Mouse (Mus musculus) C2C12 (cell line): Measurements from ENCODE around the gene Ebf1. TPM values are rescaled to one million over a fixed set of nuclear protein-coding genes. Genes with fewer than 3 reads are reported as not detected.

Experiments used
- H3K27me3 ChIP-seq: one replicate; pipeline ENCODE4 v1.6.1; 2011; ENCODE audit not compliant: control insufficient read depth, insufficient read depth, insufficient read length
- H3K36me3 ChIP-seq: one replicate; pipeline ENCODE4 v1.6.1; 2011; ENCODE audit not compliant: control insufficient read depth, insufficient read depth
- H3K4me3 ChIP-seq: one replicate; pipeline ENCODE4 v1.5.1; 2011; ENCODE audit warnings: mild to moderate bottlenecking, control low read depth; ENCODE audit not compliant: poor library complexity, insufficient read depth, severe bottlenecking
- H3K79me2 ChIP-seq: one replicate; pipeline ENCODE4 v1.6.1; 2011; ENCODE audit not compliant: control insufficient read depth, insufficient read depth
- H3K79me3 ChIP-seq: one replicate; pipeline ENCODE4 v1.6.1; 2011; ENCODE audit warnings: low read depth, control low read depth
- H3ac ChIP-seq: one replicate; pipeline ENCODE3; 2011; ENCODE audit warnings: low read depth; ENCODE audit not compliant: control insufficient read depth, insufficient read length
- CEBPB ChIP-seq: IDR thresholded peaks from one replicate; pipeline ENCODE4 v1.6.1; 2011; ENCODE audit warnings: low read depth, mild to moderate bottlenecking, control low read depth, moderate library complexity
- CTCF ChIP-seq: IDR thresholded peaks from one replicate; pipeline ENCODE4 v1.5.1; 2011; ENCODE audit not compliant: control insufficient read depth, insufficient read depth, insufficient read length
- FOSL1 ChIP-seq: IDR thresholded peaks from one replicate; pipeline ENCODE4 v1.8.0; 2011; ENCODE audit warnings: mild to moderate bottlenecking, low read length; ENCODE audit not compliant: poor library complexity, insufficient read depth, severe bottlenecking
- MAX ChIP-seq: IDR thresholded peaks from one replicate; pipeline ENCODE4 v1.6.1; 2011; ENCODE audit warnings: mild to moderate bottlenecking, control low read depth
- MYOD1 ChIP-seq: IDR thresholded peaks from one replicate; pipeline ENCODE4 v1.6.1; 2011; ENCODE audit warnings: low read depth; ENCODE audit not compliant: control insufficient read depth, insufficient read length
- MYOG ChIP-seq: IDR thresholded peaks from one replicate; pipeline ENCODE4 v1.6.1; 2011; ENCODE audit not compliant: control insufficient read depth, insufficient read length; ENCODE audit errors: extremely low read depth
- USF1 ChIP-seq: IDR thresholded peaks from one replicate; pipeline ENCODE4 v1.6.1; 2011; ENCODE audit warnings: low read depth, mild to moderate bottlenecking, control low read depth, moderate library complexity
- polyA plus RNA-seq: library from polyadenylated mRNA; unstranded; fragments of >200 nt; fragmentation: generic; extraction: Trizol; gene quantifications from one replicate; pipeline ENCODE4 v1.2.1, GENCODE M21; 2012; ENCODE audit warnings: missing spikeins

The Ebf1 gene
- polyA plus RNA-seq, 1 experiment = 4.3 TPM

GRCm38 (mm10) chr11:44620694-44621446 lies 3.8 kb downstream of the Ebf1 start:
- H3K27me3 ChIP-seq = no peaks in the 10 kb centered on the region
- H3ac ChIP-seq = no peak overlapping the region
- TF ChIP-seq CEBPB (no peak), FOSL1 (no peak), USF1 (no peak), MYOD1 (no peak), CTCF (no peak), MYOG (no peak), MAX (no peak)
- H3K36me3 ChIP-seq = peaks cover 38% of the 10 kb centered on the region
- H3K4me3 ChIP-seq = no peak overlapping the region
- H3K79me3 ChIP-seq = peaks cover 23% of the 10 kb centered on the region
- H3K79me2 ChIP-seq = peaks cover 43% of the 10 kb centered on the region

- no peak overlapping the region for H3K4me3 ChIP-seq
- no peak for TF ChIP-seq USF1
- no peak for TF ChIP-seq FOSL1
- no peak for TF ChIP-seq MYOG
- TF ChIP-seq CTCF = no peak
- no peak for TF ChIP-seq CEBPB
- no peak for TF ChIP-seq MAX
- TF ChIP-seq MYOD1 = no peak
- peaks cover 45% of the 10 kb centered on the region for H3K36me3 ChIP-seq
Observed at GRCm38 (mm10) chr11:44621615-44622014, 4.5 kb downstream of the Ebf1 start.

GRCm38 (mm10) chr11:44622023-44622731 lies 5.1 kb downstream of the Ebf1 start:
- Histone ChIP-seq H3ac (no peak overlapping the region), H3K4me3 (no peak overlapping the region), H3K79me2 (peaks cover 43% of the 10 kb centered on the region), H3K36me3 (peaks cover 49% of the 10 kb centered on the region), H3K27me3 (no peaks in the 10 kb centered on the region), H3K79me3 (peaks cover 23% of the 10 kb centered on the region)
- no peak for TF ChIP-seq CTCF
- no peak for TF ChIP-seq MYOD1
- TF ChIP-seq MAX = no peak
- no peak for TF ChIP-seq CEBPB
- no peak for TF ChIP-seq FOSL1
- TF ChIP-seq USF1 = no peak
- no peak for TF ChIP-seq MYOG

More at GRCm38 (mm10) chr11:44621615-44622014, 4.5 kb downstream of the Ebf1 start:
- peaks cover 43% of the 10 kb centered on the region for H3K79me2 ChIP-seq
- H3K79me3 ChIP-seq = peaks cover 23% of the 10 kb centered on the region
- H3ac ChIP-seq = no peak overlapping the region
- H3K27me3 ChIP-seq = no peaks in the 10 kb centered on the region

DNA sequence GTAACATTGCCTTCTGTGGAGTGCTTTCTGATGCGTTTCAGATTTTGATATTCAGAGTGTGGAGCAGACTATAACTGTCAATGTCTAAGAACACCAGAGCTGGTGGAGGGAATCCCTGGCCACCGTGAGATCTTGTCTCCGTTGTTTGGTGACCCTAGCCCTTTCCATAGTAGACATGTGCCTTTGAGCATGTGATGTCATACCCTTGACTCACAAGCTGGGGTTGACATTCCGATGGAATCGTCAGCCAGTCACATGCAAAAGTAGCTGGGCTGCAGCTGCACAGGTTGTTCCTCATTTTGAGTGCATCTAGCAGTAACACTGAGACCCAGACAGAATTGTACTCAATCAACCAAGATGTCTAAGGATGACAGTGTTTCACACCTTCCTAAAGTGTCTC lies 7.4 kb downstream of the Ebf1 start:
- no peak for TF ChIP-seq CTCF
- TF ChIP-seq CEBPB = no peak
- TF ChIP-seq USF1 = no peak
- TF ChIP-seq MAX = no peak
- no peak for TF ChIP-seq FOSL1
- TF ChIP-seq MYOG = no peak
- no peak for TF ChIP-seq MYOD1
- peaks cover 53% of the 10 kb centered on the region for H3K36me3 ChIP-seq

DNA sequence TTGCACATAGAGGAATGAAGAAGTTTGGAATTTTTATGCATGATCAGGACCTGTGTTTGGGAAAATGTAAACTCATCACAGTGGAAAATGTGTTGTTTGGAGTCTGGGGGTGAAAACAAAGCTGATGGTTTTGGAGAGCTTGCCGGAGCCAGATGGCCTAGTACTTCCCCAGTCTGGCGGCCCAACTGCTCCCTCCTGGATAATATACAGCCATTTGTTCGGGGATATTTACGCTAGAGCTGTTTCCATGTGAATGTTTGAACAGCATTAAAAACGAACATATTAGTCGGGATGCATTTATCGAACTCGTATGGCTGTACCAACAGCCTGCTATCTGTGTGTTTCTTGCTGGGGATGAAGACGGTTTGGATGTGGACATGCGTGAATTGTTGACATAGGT lies 8.9 kb downstream of the Ebf1 start:
- Histone ChIP-seq H3K79me3 (peaks cover 2% of the 10 kb centered on the region), H3K4me3 (no peak overlapping the region)

More for the DNA sequence above, 7.4 kb downstream of the Ebf1 start:
- Histone ChIP-seq H3K27me3 (no peaks in the 10 kb centered on the region), H3ac (no peak overlapping the region), H3K4me3 (no peak overlapping the region), H3K79me2 (peaks cover 24% of the 10 kb centered on the region), H3K79me3 (peaks cover 9% of the 10 kb centered on the region)

GRCm38 (mm10) chr11:44628412-44628811 lies 11.3 kb downstream of the Ebf1 start:
- Histone ChIP-seq H3K79me3 (peaks cover 2% of the 10 kb centered on the region), H3K27me3 (no peaks in the 10 kb centered on the region), H3ac (no peak overlapping the region), H3K4me3 (no peak overlapping the region), H3K79me2 (no peaks in the 10 kb centered on the region), H3K36me3 (peaks cover 46% of the 10 kb centered on the region)
- TF ChIP-seq USF1 (no peak), CEBPB (no peak), MAX (no peak), MYOD1 (no peak), FOSL1 (no peak), CTCF (no peak), MYOG (no peak)

More for the DNA sequence above, 8.9 kb downstream of the Ebf1 start:
- Histone ChIP-seq H3ac (no peak overlapping the region), H3K27me3 (no peaks in the 10 kb centered on the region), H3K79me2 (peaks cover 8% of the 10 kb centered on the region), H3K36me3 (peaks cover 54% of the 10 kb centered on the region)
- TF ChIP-seq USF1 = no peak
- TF ChIP-seq MYOD1 = no peak
